Mouse (Mus musculus) lung, adult 2 months (tissue): ENCODE data around the gene Gabpb2.

Experiments
- CTCF ChIP-seq: fragments of 200-500 bp; IDR thresholded peaks from 2 replicates; pipeline ENCODE4 v1.5.1; 2011; ENCODE audit warnings: mild to moderate bottlenecking, low read length, control low read depth; ENCODE audit not compliant: insufficient read depth
- POLR2A ChIP-seq: fragments of 200-500 bp; IDR thresholded peaks from 2 replicates; pipeline ENCODE4 v1.6.1; 2011; ENCODE audit warnings: low read depth, mild to moderate bottlenecking, control low read depth, low read length, borderline replicate concordance; ENCODE audit errors: extremely low read depth

DNA sequence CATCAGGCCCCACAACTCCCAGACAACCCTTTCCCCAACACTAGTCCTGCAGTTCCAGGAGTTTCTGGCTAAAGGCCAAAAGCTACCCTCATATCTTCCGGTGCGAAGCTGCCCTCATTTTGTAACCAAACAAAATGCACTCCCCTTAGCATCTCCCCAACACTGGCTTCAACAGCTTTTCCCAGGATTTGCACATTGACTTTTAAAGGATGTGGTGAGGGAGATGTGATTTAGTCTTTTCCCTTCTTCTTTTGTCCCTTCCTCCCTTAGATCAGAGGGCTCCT, 55.4 kb downstream of the Gabpb2 start:
- TF ChIP-seq POLR2A (no peak), CTCF (no peak)
